Mouse (Mus musculus) WW6 (cell line): Measurements from ENCODE around the gene Sbno2.

ENCODE experiments used
- DNase-seq: peaks from one replicate; pipeline ENCODE4 v3.0.0-alpha.2; 2013; ENCODE audit warnings: low read depth, low spot score

Sbno2 gene

GRCm38 (mm10) chr10:80092690-80093089, 12.7 kb downstream of the Sbno2 start:
- no peak for DNase-seq

- DNase-seq: no peak
Measured at GRCm38 (mm10) chr10:80091527-80091926, 13.8 kb downstream of the Sbno2 start.

GRCm38 (mm10) chr10:80089146-80089545, 16.2 kb downstream of the Sbno2 start:
- no peak for DNase-seq

DNA sequence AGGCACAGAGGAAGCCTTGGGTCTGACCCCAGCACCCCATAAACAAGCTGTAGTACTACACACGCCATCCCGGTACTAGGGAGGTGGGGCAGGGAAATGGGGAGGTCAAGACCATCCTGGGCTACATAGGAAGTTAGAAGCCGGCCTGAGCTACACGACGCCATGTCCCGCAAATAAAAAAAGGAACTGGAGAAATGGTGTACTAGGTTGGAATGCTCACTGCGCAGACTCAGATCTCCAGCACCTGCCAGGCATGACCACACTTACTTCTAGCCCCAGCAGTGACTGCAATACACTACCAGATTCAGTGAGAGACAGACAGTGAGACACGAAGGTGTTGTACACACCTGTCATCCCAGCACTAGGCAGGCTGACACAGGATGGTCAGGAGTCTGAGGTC, 17.9 kb downstream of the Sbno2 start:
- no peak for DNase-seq

DNA sequence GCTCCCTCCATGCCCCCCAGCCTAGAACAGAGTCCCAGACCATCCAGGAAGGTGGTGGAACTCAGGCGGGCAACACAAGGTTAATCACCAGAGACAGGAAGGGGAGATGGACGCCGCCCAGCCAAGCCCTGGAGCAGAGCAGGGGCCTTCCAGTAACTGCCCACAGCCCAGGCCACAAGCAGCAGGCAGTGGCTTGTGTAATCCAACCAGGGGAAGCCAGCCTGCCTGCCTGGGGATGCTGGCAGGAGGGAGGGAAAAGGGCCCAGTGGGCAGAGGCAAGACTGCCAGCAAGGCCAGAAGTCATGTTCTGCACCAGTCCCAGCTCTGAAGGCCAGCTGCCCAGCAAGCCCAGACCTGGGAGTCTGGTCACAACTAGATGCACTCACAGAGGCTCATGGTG, 18.5 kb downstream of the Sbno2 start:
- DNase-seq: no peak

DNA sequence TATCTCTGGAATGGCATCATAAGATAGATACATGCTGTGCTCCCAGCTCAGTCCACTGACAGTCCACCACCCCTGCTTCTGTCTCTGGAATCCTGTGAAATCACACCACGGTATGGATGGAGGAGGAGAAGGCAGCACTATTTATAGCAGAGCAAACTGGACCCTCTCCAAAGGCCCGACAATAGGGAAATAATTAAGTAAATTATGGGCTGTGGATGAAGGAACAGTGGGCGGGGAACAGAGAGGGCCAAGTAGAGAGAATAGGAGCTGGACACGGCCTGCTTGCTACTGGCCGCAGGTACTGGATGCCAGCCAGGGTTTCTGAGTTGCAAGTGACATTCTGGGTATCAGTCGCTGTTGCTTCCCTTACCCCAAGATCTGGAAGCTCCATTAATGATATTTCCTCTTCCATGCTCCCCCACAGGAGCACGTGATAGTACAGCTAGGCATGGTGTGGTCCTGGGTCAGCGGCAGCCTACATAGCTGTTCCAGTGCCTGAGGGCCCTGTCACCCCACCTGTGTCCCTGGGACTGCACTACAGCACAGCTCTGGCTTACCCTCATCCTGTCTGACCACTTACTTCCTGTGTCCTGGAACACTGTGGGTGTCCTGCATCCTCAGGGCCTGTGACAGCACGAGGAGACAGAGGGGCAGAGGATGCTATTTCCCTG, 20.4 kb downstream of the Sbno2 start:
- no peak for DNase-seq

- DNase-seq: no peak
Measured at GRCm38 (mm10) chr10:80081075-80081474, 24.3 kb downstream of the Sbno2 start.

DNA sequence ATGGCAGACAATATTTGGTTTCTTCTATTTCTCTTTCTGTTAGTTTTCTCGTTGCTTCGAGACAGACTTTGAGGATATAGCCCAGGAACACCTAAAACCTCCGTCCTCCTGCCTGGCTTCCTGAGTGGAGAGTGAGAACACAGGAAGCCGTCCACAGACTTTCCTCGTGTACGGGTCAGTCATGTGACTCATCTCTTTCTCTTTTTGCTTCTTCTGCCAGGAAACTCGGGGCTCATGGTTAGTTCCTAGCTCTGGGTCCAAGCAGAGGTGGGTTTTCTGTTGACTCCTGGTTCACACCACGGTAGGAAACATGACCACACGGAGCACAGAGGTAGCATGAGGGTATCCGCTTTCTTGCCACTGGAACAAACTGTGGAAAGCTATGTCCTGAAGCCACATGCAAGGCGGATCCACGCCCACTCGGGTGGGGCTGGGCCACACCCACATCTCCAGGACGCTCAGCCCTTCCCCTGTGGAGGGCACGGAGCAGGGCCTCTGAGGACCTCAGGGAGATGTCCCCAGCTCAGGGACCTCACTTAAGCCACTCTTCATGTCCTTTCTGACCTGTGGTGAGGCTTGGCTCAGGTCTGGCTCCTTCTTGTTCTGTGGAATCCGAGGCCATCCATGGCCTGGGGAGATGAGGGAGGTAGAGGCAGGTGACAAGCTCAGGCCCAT, 24.8 kb downstream of the Sbno2 start:
- no peak for DNase-seq

- no peak for DNase-seq
Measured at GRCm38 (mm10) chr10:80078366-80078765, 27.0 kb downstream of the Sbno2 start.

- no peak for DNase-seq
Measured at GRCm38 (mm10) chr10:80077312-80077711, 28.1 kb downstream of the Sbno2 start.

DNA sequence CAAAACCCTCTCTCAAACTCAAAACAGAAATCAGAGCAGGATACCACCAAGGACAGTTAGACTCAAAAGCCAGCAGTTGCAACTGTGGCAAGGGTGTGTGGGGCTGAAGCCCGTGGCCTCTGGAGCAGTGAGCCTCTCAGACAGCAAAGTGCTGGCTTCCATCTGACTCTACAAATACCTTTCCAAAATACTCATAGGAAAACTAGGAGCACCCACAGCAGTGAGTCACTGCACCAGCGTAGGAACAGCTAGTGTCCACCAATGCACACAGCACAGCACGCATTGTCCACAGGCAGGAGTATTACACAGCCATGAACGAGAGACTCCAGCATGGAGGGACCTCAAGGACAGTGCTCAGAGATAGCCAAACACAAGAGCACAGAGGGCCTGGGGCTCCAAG, 29.0 kb downstream of the Sbno2 start:
- no peak for DNase-seq

DNA sequence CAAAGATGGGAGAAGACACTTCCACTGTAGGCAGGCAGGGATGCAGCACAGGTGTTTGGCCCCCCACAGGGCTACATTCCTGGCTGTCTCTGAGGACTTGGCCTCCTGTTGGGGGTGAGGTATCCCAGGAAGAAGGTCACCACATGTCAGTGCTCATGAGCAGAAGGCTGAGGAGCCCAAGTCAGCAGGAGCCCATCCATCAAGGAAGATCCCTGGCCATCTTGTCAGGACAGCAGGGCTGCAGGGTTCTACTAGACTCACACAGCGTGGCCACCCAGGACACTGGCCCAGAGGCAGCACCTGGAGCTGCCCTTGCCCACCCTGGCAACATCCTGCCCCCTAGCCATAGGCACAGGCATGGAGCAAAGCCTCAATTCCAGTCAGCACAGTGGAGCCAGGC, 29.4 kb downstream of the Sbno2 start:
- no peak for DNase-seq

GRCm38 (mm10) chr10:80074813-80075601, 30.4 kb downstream of the Sbno2 start:
- no peak for DNase-seq

- no peak for DNase-seq
Measured at GRCm38 (mm10) chr10:80072623-80073489, 32.5 kb downstream of the Sbno2 start.

GRCm38 (mm10) chr10:80071516-80071900, 33.9 kb downstream of the Sbno2 start:
- DNase-seq: no peak

GRCm38 (mm10) chr10:80070837-80071515, 34.4 kb downstream of the Sbno2 start:
- DNase-seq: no peak

DNA sequence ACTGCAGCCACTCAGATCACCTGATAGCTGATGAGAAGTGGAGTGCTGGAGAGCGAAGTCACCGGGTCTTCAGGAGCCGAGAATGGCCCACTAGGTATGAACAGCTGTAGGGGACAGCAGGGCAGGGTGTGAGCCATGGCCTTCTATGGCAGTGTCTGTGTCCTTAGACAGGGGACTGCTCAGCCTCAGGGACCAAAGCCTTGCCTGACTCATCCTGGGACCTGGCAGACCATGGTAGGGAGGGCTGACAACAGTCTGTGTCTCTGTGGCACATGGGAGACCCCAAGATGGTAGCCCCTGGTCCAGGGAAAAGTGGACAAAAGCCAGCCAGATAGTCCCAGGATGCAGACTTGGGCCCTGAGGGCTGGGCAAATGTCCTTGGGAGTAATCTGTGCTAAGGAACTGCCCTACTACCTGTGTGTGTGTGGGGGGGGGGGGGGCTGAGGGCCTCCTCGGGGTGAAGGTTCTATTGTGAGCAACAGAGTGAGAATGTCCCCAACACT, 35.4 kb downstream of the Sbno2 start:
- DNase-seq: no peak

DNA sequence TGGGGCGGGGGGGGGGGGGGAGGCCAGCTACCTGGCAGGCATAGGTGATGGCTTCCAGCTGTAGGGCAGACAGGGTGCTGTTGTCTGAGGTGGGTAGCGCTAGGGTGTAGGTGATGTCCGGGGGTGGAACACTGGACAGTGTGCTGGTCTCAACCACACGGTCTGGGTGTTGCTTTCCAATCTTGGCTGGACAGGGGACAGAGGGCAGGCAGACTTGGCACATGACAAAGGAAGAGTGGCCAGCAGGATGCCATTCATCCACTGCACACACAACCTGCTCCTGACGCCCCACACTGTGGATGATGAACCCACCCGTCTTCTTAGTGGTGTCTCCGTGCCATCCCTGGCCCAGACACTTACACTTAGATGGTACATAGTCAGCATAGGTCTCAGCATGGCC, 36.1 kb downstream of the Sbno2 start:
- no peak for DNase-seq

- no peak for DNase-seq
Measured at GRCm38 (mm10) chr10:80063877-80064650, 41.3 kb downstream of the Sbno2 start.

- no peak for DNase-seq
Measured at GRCm38 (mm10) chr10:80063104-80063503, 42.3 kb downstream of the Sbno2 start.
